Mouse (Mus musculus) bone marrow macrophage, adult 2 months (primary cell): ENCODE data around the gene Cd52.

Experiments
- CTCF ChIP-seq: IDR thresholded peaks from 2 replicates; pipeline ENCODE4 v1.5.1; 2012; ENCODE audit warnings: low read depth, mild to moderate bottlenecking, low read length, moderate library complexity
- POLR2A ChIP-seq: IDR thresholded peaks from 2 replicates; pipeline ENCODE4 v1.6.1; 2012; ENCODE audit warnings: mild to moderate bottlenecking, low read depth, low read length, borderline replicate concordance

DNA sequence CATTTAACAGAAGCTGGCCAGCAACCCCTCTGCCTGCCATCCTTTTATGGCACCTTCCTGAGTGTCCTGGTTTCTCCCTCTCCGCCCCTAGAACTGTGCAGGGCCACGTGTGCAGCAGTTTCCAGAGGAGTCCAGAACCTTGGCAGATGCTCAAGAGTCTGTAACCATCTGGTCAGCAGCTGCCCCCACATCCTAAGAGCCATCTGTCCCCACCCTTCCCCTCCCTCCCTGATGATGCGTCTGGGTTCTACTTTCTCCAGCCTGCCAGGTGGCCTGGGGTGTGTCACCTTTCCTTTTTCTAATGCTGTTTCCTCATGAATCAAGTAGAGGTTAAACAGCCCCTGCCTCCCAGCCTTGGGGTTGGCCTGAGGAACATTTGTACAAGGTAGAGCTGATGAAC, 27.4 kb upstream of the Cd52 start:
- TF ChIP-seq CTCF (no peak), POLR2A (no peak)
